Comparison of ENCODE assay signal across 15 mouse cellular contexts in the genomic region with DNA sequence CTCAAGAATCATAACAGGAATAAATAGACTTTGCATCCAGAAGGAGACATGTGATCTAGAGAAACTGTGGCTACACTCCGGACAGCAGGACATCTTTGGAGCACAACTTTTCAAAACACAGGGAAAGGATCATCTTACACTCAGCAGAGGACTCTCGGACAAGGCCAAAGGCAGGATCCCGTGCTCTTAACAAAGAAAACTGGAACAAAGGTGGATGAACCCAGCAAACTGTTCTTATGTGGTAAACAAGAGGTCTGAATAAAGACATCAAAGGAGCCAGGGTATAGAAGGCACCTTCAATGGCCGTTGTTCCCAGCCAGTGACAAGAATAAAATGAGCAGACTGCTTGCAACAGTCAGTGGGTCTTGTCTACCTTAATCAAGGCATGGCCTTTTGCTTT.
DNase-seq lines count a peak whose midpoint lies in the region; ATAC-seq and TF ChIP-seq lines count a peak whose summit lies in the region.
"Had no signal": no experiment of that assay in that cellular context is flagged by ENCODE, and none has a peak within 500 bp of the region (broad histone marks: within the 10 kb centered on the region; RNA-seq: fewer than 3 reads in every experiment).

No protein-coding gene starts in this region.

- peak; percentile 29 for DNase-seq in embryo, embryonic 10 days (ENCODE audit: low spot score)
- DNase-seq in embryo, embryonic 11 days: no peak
- DNase-seq in ES-E14 (ENCODE audit: low read depth, low spot score): peak; percentile 62
- DNase-seq in forebrain, embryonic 10.5 days (ENCODE audit: extremely low spot score, low spot score): no peak
- DNase-seq in layer of hippocampus, postnatal 25 days (ENCODE audit: extremely low spot score in 1 of 2, low spot score in 1 of 2): no peak
- no peak for DNase-seq in left cerebral cortex, postnatal 14 days (ENCODE audit: low spot score in 2 of 2)
- DNase-seq in B cell, adult 2 months: no peak
- DNase-seq: cerebellum, adult 11-12 months; lung, postnatal 4 days; thymus, postnatal 36 days had no signal

- H3K9ac ChIP-seq in ES-E14 (ENCODE audit: insufficient read depth, low read depth, low read length, poor library complexity, severe bottlenecking): no peak overlapping the region
- H3K9ac ChIP-seq in limb, embryonic 13.5 days: no peak overlapping the region
- H3K9ac ChIP-seq: liver, embryonic 14.5 days had no signal

- H3K9me3 ChIP-seq in ES-E14 (ENCODE audit: control insufficient read depth, insufficient read depth, low read depth, low read length): no peaks in the 10 kb centered on the region
- no peaks in the 10 kb centered on the region; the same call in 1 of the 2 replicates for H3K9me3 ChIP-seq in forebrain, embryonic 10.5 days
- no peaks in the 10 kb centered on the region for H3K9me3 ChIP-seq in limb, embryonic 13.5 days

- intact Hi-C loops in left cerebral cortex, postnatal 14 days (cut with DNase I): no loop called here

- no peak for ATAC-seq in limb, embryonic 13.5 days (ENCODE audit: low FRiP score, low read depth)
- ATAC-seq: activated CD4-positive, CD25-positive, alpha-beta regulatory T cell, adult 4 months; intestine, embryonic 16.5 days had no signal

- peaks cover 34% of the 10 kb centered on the region for H3K27me3 ChIP-seq in forebrain, embryonic 10.5 days (ENCODE audit: poor library complexity, severe bottlenecking)
- H3K27me3 ChIP-seq in limb, embryonic 13.5 days: no peaks in the 10 kb centered on the region

- no peak overlapping the region for H3K4me3 ChIP-seq in ES-E14 (ENCODE audit: insufficient read depth in 1 of 2, low read depth in 1 of 2, low read length in 2 of 2, poor library complexity in 1 of 2, severe bottlenecking in 1 of 2)
- no peak overlapping the region for H3K4me3 ChIP-seq in forebrain, embryonic 10.5 days
- no peak overlapping the region for H3K4me3 ChIP-seq in limb, embryonic 13.5 days
- H3K4me3 ChIP-seq: myocyte had no signal

- no peaks in the 10 kb centered on the region for H3K36me3 ChIP-seq in ES-E14 (ENCODE audit: control insufficient read depth, insufficient read depth, low read length, poor library complexity, severe bottlenecking)
- no peaks in the 10 kb centered on the region for H3K36me3 ChIP-seq in forebrain, embryonic 10.5 days (replicated peaks)
- H3K36me3 ChIP-seq in limb, embryonic 13.5 days: no peaks in the 10 kb centered on the region

- 16% methylated on average over 4 of the region's 4 CpGs for WGBS in forebrain, embryonic 10.5 days
- WGBS in limb, embryonic 13.5 days: 23% methylated on average over 4 of the region's 4 CpGs

- in situ Hi-C loops in ES-E14 (cut with MboI; ENCODE audit: low sequenced_read_pairs in 2 of 2, unreplicated experiment in 2 of 2): no loop called here

- H3K4me2 ChIP-seq in limb, embryonic 13.5 days (replicated peaks): no peak overlapping the region

- H3K27ac ChIP-seq in ES-E14 (ENCODE audit: insufficient read depth, low read depth, low read length, poor library complexity, severe bottlenecking): no peak overlapping the region
- peak overlapping the region; percentile 80 for H3K27ac ChIP-seq in forebrain, embryonic 10.5 days
- peak overlapping the region; percentile 61; the same call in 1 of the 2 replicates for H3K27ac ChIP-seq in limb, embryonic 13.5 days
- H3K27ac ChIP-seq: liver, embryonic 14.5 days had no signal

- peaks cover 5 to 15% of the 10 kb centered on the region in 2 experiments; a peak in 3 of 4 replicates for H3K4me1 ChIP-seq in ES-E14 (ENCODE audit: control insufficient read depth in 2 of 2, insufficient read depth in 2 of 2, low read length in 2 of 2, poor library complexity in 1 of 2)
- peaks cover 58% of the 10 kb centered on the region for H3K4me1 ChIP-seq in forebrain, embryonic 10.5 days
- peaks cover 27% of the 10 kb centered on the region for H3K4me1 ChIP-seq in limb, embryonic 13.5 days

TF ChIP-seq in ES-E14, 5 proteins besides CTCF, POLR2A, EP300 and RAD21:
- TF ChIP-seq MAFK (IDR thresholded peaks at IDR 0.05; ENCODE audit: insufficient read depth, low read depth, low read length) (no peak), ZNF384 (IDR thresholded peaks at IDR 0.05; ENCODE audit: low read depth, low read length) (no peak), ZC3H11A (IDR thresholded peaks at IDR 0.05; ENCODE audit: borderline replicate concordance, low read depth, low read length) (no peak), CHD2 (IDR thresholded peaks at IDR 0.05; ENCODE audit: low read depth, low read length) (no peak), HCFC1 (IDR thresholded peaks at IDR 0.05; ENCODE audit: borderline replicate concordance, insufficient read depth, low read length) (no peak)
TF ChIP-seq in ES-E14: peak in this region for 0.

Comparison
In these comparisons a context has a peak if more than half of its experiments do, and no peak if none do; other contexts are left out.
1. DNase-seq: peak in embryo, embryonic 10 days (single experiment) and ES-E14 (single experiment); none in embryo, embryonic 11 days (single experiment), forebrain, embryonic 10.5 days (single experiment), layer of hippocampus, postnatal 25 days (0 of 2), left cerebral cortex, postnatal 14 days (0 of 2) and B cell, adult 2 months (0 of 2).